Mouse (Mus musculus): Measurements from ENCODE around the gene Gars.

Gene Gars

DNA sequence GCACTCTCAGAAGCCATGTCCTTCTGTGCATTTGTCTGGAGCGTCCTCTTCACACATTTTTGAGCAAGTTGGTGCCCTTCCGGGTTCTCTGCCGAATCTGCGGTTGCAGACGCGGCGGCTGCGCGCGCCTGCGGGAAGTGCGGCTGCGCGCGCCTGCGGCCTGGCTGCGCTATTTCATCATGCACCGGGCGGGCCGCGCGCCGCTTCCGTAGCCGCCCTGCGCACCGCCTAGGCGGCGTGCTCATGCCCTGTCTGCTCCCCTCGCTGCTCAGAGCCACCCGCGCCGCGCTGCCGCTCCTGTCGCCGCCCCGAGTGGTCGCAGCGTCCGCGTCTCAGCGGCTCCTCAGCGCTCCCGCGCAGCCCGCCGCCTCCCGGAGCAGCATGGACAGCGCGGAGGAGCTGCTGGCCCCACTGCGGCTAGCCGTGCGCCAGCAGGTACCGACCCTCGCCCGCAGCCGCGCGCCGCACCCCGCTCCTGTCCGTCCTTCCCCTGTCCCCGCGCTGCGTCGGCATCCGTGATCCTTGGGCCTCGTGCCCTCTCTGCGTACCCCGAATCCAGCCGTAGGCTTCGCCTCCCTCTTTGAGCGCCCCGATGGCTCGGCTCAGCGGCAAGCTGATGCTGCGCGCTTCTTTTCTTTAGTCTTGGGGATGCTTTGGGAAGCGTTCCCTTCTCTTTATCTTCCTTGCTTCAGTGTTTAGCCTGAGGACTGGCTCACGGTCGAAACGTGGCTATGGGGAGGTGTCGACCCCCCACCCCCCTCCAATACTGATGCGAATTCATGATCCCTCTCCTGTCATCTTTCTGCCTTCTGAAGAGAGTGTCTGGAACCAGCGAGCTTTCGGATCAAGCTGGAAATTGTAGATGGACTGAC lies at the start of gene Gars:
TSS of gene Gars (plus strand) at position 209 of the 872 bp plus-strand sequence.
- in situ Hi-C loops (cut with MseI, MboI), result no loop called here

DNA sequence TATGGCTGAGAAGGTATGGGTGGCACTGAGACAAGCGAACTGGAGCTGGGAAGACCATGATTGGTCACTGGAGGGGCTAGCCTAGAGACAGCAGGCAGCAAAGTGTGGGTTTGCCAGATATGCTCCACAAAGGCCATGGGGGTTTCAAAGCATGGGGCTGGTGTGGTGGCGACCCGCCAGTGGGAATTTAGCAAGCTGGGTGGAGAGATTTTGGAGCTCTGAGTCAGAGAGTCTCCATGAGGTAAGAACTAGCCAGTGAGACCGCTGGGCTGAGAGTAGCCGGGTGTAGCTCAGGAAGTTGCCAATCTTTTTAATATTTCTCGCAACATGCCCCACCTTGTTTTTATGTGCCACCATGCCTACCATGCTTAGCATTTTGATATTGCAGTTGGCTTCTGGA lies 49.7 kb upstream of the Gars start:
- in situ Hi-C loops (cut with MseI, MboI), result no loop called here

DNA sequence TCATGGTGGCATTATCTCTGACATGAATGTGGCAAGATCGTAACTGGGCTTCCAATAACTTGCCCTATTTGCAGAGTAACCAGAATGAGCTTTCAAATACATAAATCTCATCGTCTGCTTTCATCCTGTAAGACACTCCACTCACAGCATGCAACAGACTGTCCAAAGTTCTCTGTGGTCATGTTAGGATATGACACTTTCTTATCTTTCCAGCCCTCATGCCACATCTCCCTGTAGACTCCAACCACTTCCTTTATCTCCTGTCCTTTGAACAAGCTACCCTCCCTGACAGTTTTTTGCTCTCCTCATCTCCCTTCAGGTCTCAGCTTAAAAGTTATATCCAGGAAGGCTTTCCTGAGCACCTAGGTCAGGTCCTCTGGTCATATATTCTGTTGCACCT lies 46.6 kb upstream of the Gars start:
- in situ Hi-C loops (cut with MseI, MboI), result no loop called here

DNA sequence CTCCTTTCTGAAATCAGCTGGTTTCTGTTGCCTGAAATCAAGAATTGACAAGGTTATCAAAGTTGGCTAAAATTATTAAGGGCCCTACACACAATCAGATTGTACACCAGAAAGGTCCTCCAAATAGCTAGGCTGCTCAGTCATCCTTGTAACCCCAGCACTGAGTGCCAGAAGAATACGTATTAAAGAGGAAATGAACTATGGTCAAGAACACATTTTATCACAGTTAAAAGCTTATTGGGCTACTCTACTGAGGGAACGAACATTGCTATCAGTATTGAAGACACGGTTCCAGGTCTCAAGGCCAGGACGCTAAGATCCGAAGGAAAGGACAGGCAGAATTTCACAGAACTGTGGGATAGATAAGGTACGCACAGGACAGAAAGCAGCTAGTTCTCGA lies 45.7 kb upstream of the Gars start:
- in situ Hi-C loops (cut with MseI, MboI), result no loop called here

DNA sequence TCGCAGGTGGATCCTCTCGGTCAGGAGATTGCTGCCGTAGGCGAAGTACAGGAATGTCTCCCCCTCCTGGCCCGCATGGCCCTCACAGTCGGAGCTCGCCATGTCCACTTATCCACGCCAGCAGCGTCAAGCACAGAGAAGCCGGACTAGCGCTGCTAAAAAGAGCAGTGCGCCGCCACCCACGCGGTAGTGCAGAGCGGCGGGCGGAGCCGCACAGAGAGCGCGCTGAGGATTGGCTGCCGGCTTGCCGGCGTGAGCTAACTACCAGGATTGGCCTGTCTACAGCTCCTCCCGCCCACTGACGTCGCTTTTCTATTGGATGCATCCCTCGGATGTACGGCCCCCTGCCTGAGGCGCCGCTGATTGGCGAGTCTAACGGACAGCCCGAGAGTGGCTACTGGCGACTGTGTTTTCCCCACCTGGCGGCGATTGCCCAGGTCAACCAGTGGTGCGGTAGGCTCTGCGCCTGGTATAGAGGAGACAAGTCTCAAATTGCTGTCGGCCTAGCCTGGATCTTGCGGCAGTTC lies 45.0 kb upstream of the Gars start, which contains the start of gene Ggct:
TSS of gene Ggct (minus strand) at position 217 of the 527 bp plus-strand sequence.
- in situ Hi-C loops (cut with MseI, MboI), result no loop called here

DNA sequence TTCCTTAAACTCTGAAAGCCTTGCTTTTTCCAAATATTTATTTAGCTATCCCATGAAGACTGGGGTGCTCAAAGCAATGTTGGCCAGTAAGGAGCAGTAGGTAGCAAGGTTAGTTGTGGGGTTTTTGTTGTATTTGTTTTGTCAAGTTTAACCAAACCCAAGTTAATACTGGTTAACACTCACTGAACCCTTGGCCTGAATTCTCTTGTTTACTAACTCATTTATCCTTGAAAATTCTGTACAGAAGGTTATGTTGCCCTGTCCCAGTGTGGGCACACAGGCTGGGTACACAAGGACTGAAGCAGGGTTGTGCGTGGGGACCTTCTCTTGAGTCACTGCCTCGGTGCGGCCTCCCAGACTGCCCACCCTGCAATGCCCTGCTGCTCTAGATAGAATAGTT lies 41.4 kb upstream of the Gars start:
- in situ Hi-C loops (cut with MseI, MboI), result no loop called here

DNA sequence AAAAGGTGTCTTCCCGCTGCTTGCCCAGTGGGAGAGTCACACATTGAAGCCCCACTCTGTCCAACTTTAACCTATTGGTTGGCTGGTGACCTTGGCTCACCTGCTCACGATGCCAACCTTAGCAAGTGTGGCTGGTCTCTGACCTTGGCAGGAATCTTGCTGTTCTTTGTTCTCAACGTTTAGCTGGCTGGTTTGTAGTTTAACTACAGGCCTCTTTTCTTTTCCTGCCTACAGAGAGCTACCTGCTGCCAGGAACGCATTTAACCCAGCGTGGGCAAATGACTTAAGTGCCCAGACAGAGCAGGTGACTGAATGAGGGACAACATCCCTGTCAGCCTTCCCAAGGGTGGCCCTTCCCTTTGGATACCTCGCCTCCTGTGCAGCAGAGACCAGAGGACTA lies 40.1 kb upstream of the Gars start:
- in situ Hi-C loops (cut with MseI, MboI), result no loop called here

DNA sequence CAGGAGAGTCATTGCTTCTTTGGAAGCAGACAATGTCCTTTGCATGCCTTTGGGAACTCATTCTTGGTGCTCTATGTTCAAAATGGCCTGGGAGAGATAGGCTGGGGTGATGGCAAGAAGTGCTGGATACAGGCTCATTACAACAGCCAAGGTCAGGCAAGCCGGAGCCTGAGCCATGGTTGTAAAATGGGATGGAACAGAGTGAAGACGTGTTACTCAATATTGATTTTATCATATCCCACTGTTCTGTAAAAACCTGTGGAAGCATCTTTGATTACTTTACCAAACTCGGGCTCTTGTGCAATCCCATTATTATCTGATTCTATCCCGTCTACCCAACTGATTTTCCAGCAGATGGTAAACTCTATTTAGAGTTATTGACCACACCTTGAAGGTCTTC lies 36.5 kb upstream of the Gars start:
- in situ Hi-C loops (cut with MseI, MboI), result no loop called here

DNA sequence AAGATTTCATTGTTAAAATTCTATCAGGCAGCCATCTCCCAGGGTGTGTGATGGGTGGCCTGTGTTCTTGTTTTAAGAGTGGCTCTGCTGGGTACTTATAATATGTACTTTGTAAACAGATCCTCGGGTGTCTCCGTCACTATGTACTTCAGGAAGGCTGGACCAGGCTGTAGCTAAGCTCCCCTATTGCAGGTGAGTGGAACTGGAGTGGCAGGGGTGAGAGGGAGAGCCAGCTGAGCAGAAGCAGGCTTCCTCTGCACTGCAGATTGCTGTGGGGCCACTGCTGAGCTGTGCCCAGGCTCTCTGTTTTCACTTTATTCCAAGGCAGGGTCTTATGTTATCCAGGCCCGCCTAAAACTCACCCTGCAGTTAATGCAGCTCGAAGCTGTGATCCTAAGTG lies 35.4 kb upstream of the Gars start:
- in situ Hi-C loops (cut with MseI, MboI), result no loop called here

DNA sequence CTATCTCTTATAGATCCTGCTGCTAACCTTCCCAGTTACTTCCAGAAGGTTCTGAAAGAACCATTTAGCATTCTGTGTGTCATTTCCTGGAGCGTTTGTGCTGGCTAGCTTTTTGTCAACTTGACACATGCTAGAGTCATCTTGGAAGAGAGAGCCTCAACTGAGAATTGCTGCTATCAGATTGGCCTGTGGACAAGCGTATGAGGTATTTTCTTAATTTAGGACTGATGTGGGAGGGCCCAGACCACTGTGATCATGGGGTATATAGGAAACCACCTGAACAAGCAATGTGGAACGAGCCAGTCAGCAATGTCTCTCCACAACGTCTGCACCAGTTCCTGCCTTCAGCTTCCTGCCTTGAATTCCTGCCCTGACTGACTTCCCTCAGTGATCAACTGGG lies 34.2 kb upstream of the Gars start:
- in situ Hi-C loops (cut with MseI, MboI), result no loop called here

DNA sequence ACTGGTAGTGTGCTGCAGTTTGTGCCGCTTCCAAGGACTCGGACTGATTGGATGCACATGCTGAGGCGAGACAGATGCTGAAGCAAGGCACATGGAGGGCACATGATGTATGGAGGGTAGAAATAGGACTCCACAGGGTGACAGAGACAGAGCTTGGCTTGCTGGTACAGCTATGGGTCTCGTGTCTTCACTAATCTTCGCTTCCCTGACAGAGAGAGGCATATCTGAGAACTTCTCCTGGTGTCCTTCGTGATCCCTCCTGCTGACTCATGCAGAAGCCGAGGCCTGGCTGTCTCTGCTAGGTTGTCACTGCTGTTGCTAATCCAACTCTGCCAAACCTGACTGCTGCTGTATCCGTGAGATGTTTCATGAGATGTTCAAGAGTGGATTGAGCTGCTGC lies 29.4 kb upstream of the Gars start:
- in situ Hi-C loops (cut with MseI, MboI), result no loop called here

DNA sequence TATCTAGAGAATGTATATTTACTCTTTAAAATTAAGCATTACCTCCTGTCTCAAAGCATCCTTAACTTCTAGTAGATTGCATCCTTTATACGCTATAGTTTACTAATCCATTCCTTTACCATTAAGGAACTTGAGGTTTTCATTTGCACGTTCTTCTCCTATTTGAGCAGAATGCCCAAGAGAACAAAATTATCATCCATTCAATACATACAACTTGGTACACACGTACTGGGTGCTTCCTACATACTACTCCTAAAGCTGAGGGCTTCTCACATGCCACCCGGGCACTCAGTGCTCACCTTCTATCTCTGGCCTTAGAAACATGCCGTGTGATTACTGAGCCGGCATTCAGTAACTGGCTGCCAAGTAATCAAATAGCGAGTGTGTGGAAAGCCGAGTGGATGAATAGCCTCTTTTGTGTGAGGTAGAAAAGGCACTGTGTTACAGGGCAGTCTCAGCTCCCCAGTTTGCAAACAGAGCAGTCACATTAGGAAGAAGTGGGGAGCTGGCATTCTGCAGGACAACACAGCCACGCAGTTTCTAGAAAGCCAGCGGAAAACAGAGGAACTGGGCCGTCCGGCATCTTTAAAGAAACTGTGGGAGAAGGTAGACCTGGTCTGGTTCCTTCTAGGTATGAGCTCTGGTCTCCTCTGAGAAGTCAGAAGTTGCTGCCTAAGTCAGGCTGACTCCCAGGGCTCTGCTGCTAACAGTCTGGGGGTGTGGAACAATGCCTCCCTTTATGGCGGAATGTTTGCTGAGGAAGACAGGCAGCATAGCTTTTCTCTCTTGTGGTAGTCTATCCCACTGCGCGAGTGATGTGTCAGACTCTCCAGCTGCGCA lies 28.2 kb upstream of the Gars start:
- in situ Hi-C loops (cut with MseI, MboI), result loop anchor here (10.0 kb wide), 1 partner anchor 155 kb away; no protein-coding TSS in a partner anchor

DNA sequence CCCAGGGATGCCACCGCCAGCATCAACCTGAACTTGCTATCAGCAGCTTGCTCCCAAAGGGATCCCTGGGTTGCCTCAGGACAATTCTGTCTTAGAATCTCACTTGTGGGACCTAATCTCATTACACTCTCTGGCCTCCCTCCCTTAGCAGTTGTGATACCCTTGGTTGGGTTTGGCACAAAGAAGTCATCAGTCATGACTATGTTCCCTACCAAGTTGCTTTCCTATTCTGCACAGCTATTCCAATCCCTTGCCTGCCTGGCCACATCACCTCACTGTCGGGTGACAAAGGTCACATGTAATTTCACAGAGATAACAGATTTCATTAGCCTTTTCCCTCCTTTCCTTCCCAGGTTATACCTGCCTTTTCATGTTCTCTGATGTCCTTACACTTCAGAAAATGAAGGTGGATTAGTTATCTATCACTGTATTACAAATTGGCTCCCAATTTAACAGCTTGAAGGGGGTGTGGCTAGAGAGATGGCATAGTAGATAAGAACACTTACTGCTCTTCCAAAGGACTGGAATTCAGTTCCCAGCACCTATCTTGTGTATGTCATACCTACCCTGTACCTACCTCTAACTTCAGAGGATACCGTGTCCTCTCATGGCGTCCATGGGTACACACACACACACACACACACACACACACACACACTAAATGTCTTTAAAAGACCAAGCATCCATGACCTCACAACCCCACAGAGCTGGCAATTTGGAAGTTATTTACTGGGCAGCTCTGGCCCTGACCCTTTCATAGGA lies 27.3 kb upstream of the Gars start:
- in situ Hi-C loops (cut with MseI, MboI), result loop anchor here (10.0 kb wide), 1 partner anchor 154 kb away; no protein-coding TSS in a partner anchor

DNA sequence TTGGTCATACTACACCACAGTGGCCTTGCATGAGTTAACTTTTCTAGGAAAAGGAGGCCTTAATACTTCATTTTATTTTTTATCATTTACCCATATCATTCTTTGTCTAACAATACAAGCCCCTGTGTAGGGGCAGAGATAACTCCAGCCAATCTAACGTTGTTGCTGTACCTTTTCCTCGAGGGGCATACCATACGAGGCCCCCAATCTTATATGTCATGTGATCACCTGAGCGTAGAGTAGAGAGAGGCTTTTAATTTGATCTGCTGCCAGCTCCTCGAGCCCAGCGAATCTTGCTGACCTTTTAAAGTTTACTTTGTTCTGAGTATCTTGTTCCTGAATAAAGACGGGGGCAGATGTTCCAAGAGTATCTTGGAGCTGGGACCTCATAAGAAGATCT lies 25.3 kb upstream of the Gars start:
- in situ Hi-C loops (cut with MseI, MboI), result loop anchor here (10.0 kb wide), 1 partner anchor 152 kb away; no protein-coding TSS in a partner anchor

DNA sequence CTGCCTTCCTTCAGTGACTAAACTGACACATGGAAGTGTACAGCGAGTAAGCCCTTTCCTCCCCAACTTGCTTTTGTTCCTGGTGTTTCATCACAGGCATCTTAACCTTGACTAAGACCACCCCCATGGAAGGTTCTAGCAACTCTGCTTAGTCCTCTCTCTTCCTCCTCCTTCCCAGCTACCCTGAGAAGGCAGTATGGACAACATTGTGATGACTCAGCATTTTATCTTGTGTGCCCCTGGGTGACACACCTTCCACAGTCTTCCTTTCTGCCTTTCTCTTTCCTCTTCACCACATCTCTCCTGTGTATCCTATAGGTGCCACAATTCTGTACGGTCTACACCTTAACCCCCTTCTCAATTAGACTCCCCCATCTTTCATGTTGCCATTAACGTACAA lies 23.6 kb upstream of the Gars start:
- in situ Hi-C loops (cut with MseI, MboI), result loop anchor here (10.0 kb wide), 1 partner anchor 151 kb away; no protein-coding TSS in a partner anchor

DNA sequence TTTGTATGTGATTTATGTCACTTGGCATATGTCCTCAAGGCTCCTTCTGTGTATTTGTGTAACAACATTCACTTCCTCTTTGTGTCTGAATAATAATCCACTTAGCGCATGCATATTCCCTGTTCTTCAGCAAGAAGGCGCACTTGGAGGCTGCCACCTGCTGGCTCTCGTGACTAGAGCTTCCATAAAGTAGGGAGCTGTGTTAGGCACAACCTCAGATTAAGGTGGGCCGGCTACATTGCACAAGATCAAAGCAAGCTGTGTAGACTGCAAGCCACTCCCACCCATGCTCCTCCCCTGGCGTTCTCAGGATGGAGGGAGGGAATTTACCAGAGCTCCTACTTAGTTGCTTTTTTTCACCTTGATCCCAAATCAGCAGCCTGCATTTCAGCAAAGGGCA lies 21.6 kb upstream of the Gars start:
- in situ Hi-C loops (cut with MseI, MboI), result loop anchor here (10.0 kb wide), 1 partner anchor 149 kb away; no protein-coding TSS in a partner anchor

DNA sequence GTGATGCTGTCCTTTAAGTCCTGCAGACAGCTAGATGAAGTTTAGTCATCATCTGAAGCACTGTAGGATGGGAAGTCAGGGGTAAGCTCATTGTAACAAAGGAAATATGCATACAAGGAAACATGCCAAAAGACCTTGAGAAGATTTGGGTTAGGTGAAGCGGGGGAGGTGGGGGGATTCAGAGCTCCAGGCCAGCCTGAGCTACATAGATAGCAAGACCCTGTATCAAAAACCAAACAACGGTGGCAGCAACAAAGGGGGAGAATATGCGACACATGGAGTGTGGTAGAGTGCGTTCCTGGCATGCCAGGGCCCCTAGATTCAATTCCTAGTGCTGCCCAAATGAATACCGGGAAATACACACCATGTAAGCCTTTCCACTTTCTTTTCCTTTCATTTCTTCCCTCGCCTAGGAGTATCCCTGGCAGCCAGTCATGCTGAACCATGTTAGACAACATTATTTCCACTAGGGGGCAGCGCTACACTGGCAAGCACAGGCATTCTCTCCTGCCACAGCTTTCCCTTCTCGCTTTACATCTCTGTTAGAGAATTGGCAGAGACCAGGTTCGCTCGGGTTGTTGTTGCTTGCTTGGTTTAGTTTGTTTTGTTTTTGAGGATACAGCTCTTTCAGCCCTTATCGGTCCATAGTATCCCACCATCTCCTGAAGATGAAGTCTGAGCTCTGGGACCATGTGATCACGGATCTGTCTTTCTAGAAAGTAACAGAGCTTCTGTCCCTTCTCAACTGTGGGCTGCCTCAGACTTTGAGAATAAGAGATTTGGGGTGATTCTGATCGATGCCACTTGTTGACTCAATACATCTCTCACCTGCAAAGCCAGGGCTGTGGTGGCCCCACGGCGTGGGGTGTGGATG lies 20.9 kb upstream of the Gars start:
- in situ Hi-C loops (cut with MseI, MboI), result loop anchor here (10.0 kb wide), 1 partner anchor 148 kb away; no protein-coding TSS in a partner anchor

DNA sequence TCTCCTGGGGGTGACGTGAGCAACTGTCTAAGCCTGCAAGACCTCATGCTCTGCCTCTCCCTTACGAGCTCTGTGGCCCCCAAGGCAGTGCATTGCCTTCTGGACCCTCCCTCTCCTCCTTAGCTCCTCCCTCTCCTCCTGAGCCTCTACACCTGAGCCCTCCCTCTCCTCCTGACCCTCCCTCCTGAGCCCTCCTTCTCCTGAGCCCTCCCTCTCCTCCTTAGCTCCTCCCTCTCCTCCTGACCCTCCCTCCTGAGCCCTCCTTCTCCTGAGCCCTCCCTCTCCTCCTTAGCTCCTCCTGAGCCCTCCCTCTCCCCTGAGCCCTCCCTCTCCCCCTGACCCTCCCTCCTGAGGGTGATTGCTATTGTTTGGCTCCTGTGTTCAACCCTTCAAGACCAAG lies 19.4 kb upstream of the Gars start:
- in situ Hi-C loops (cut with MseI, MboI), result loop anchor here (10.0 kb wide), 1 partner anchor 146 kb away; no protein-coding TSS in a partner anchor

DNA sequence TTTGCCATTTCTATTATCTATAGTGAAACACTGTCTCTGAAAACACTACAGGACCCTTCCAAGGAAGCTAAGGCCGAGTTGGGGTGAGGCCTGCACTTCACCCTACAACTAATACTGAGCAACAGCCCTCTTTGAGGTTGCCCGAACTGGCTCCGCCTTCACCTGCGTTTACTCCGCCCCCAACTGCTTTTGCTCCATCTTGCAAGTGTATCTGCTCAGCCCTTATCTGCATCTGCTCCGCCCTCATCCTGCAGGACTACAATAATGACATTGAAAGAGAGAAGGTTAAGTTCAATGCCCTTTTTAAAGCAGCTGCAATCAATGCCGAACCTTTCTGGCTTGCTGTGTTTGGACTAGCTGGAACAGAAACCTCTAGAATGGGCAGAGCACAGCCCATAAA lies 16.0 kb upstream of the Gars start:
- in situ Hi-C loops (cut with MseI, MboI), result no loop called here

DNA sequence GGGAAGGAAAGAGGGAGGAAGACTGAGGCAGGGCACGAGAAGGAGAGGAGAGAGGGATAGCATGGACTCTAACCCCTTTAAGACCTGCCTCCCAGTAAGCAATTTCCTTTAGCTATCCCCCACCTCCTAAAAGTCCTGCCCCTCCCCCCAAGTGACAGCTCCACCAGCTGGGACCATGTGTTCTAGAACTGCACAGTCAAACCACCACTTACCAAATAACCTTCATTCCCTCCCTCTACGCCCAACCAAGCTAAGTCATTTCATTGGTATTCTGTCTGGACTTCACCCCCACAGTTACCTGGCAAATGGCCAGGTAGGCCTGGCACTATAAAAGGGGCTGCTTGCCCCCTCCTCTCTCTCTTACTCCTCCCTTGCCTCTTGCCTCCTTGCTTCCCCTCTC lies 10.2 kb upstream of the Gars start:
- in situ Hi-C loops (cut with MseI, MboI), result no loop called here
